ENCODE assay signal across 17 mouse cellular contexts in genomic region chr1:156905660-156906059, GRCm38 (mm10).
"Had no signal": no experiment of that assay in that cellular context is flagged by ENCODE, and none has a peak within 500 bp of the region (broad histone marks: within the 10 kb centered on the region; RNA-seq: fewer than 3 reads in every experiment).

No protein-coding gene starts in this region.

- H3K4me2 ChIP-seq: liver, embryonic 13.5 days; midbrain, embryonic 13.5 days; neural tube, embryonic 13.5 days had no signal

- H3K9ac ChIP-seq: liver, embryonic 13.5 days; midbrain, embryonic 13.5 days; neural tube, embryonic 13.5 days had no signal

- ATAC-seq: midbrain, embryonic 13.5 days; midbrain, embryonic 16.5 days had no signal

- H3K27ac ChIP-seq: left cerebral cortex, adult 2 months; liver, embryonic 13.5 days; midbrain, embryonic 13.5 days; neural tube, embryonic 13.5 days; stomach, postnatal 0 days had no signal

- H3K9me3 ChIP-seq: liver, embryonic 13.5 days; midbrain, embryonic 13.5 days; neural tube, embryonic 13.5 days had no signal

- H3K27me3 ChIP-seq: liver, embryonic 13.5 days; midbrain, embryonic 13.5 days; neural tube, embryonic 13.5 days had no signal

- DNase-seq: kidney, adult 9 months; kidney, postnatal 14 days; kidney, postnatal 4 days; layer of hippocampus, postnatal 36 days; liver, embryonic 13.5 days; lung, adult 2 months; lung, postnatal 14 days; lung, postnatal 4 days; thymus, adult 2 months; thymus, postnatal 14 days; thymus, postnatal 4 days had no signal

- H3K36me3 ChIP-seq: liver, embryonic 13.5 days had no signal

- H3K4me3 ChIP-seq: left cerebral cortex, adult 2 months; liver, embryonic 13.5 days; midbrain, embryonic 13.5 days; myocyte; neural tube, embryonic 13.5 days had no signal

- H3K4me1 ChIP-seq: neural tube, embryonic 13.5 days had no signal
